Mouse (Mus musculus) midbrain, embryonic 12.5 days (tissue): ENCODE results near the gene Mgam. TPM values are rescaled to one million over a fixed set of nuclear protein-coding genes. Genes with fewer than 3 reads are reported as not detected.
"Not testable (repeated sequence)": the region's sequence is repeated elsewhere in the genome, so short reads cannot be mapped to it uniquely, and the experiment has no call there.

Experiments
- ATAC-seq: fragments of 200-750 bp; cut with Nextera tagmentation; 2 replicates; pipeline ENCODE4 v1.8.0; 2017; ENCODE audit warnings: low read depth, moderate TSS enrichment, moderate library complexity; ENCODE audit not compliant: low FRiP score
- H3K27ac ChIP-seq: fragments of 300-500 bp; sonication (generic); replicated peaks from 2 replicates; pipeline ENCODE4 v1.5.1; 2016; ENCODE audit warnings: mild to moderate bottlenecking
- H3K27me3 ChIP-seq: fragments of 300-500 bp; sonication (generic); 2 replicates; pipeline ENCODE4 v1.6.1; 2016; ENCODE audit warnings: mild to moderate bottlenecking
- H3K36me3 ChIP-seq: fragments of 300-500 bp; sonication (generic); 2 replicates; pipeline ENCODE4 v1.6.1; 2016
- H3K4me1 ChIP-seq: fragments of 300-500 bp; sonication (generic); 2 replicates; pipeline ENCODE4 v1.6.1; 2016
- H3K4me2 ChIP-seq: fragments of 300-500 bp; sonication (generic); replicated peaks from 2 replicates; pipeline ENCODE4 v1.6.1; 2016; ENCODE audit warnings: mild to moderate bottlenecking, moderate library complexity
- H3K4me3 ChIP-seq: fragments of 300-500 bp; sonication (generic); 2 replicates; pipeline ENCODE4 v1.5.1; 2016; ENCODE audit warnings: mild to moderate bottlenecking
- H3K9ac ChIP-seq: fragments of 300-500 bp; sonication (generic); replicated peaks from 2 replicates; pipeline ENCODE4 v1.6.1; 2016; ENCODE audit warnings: mild to moderate bottlenecking, moderate library complexity
- H3K9me3 ChIP-seq: fragments of 300-500 bp; sonication (generic); 2 replicates; pipeline ENCODE4 v1.6.1; 2016; ENCODE audit warnings: mild to moderate bottlenecking
- WGBS: fragments of 180-500 bp; shearing (Covaris S2); methylation state at CpG from one replicate; pipeline ENCODE4 v1.1.7; 2016; 5-methylcytosine and 5-hydroxymethylcytosine counted together
- polyA plus RNA-seq: library from polyadenylated mRNA; unstranded; fragments of >200 nt; fragmentation: Nextera tagmentation; extraction: Ambion mirVana; gene quantifications from 2 replicates; pipeline ENCODE4 v1.2.1, GENCODE M21; 2016

Gene Mgam
- polyA plus RNA-seq: not detected in 2 replicates

GRCm38 (mm10) chr6:40628406-40629000 lies at the start of gene Mgam:
Gene Mgam (plus strand): TSS chr6:40628831.
- Histone ChIP-seq H3K27ac (no peak within 1 kb of the TSS), H3K4me1 (no peaks in the 10 kb centered on the region), H3K27me3 (no peaks in the 10 kb centered on the region), H3K36me3 (no peaks in the 10 kb centered on the region), H3K4me3 (no peak within 1 kb of the TSS), H3K9ac (no peak within 1 kb of the TSS), H3K4me2 (no peak within 1 kb of the TSS), H3K9me3 (no peaks in the 10 kb centered on the region)
- 85% methylated on average over 8 of the region's 8 CpGs for WGBS
- no peak for ATAC-seq

GRCm38 (mm10) chr6:40584336-40584735 lies 44.3 kb upstream of the Mgam start:
- 94% methylated on average over 6 of the region's 6 CpGs for WGBS
- Histone ChIP-seq H3K27ac (no peak overlapping the region), H3K9me3 (no peaks in the 10 kb centered on the region), H3K36me3 (no peaks in the 10 kb centered on the region), H3K4me2 (no peak overlapping the region), H3K27me3 (no peaks in the 10 kb centered on the region), H3K4me3 (no peak overlapping the region), H3K9ac (no peak overlapping the region), H3K4me1 (no peaks in the 10 kb centered on the region)
- ATAC-seq: no peak

GRCm38 (mm10) chr6:40585645-40586044 lies 43.0 kb upstream of the Mgam start, which contains the start of gene Clec5a:
Gene Clec5a (minus strand): TSS chr6:40585821.
- Histone ChIP-seq H3K9ac (no peak within 1 kb of the TSS), H3K9me3 (no peaks in the 10 kb centered on the region), H3K4me2 (no peak within 1 kb of the TSS), H3K36me3 (no peaks in the 10 kb centered on the region), H3K27ac (no peak within 1 kb of the TSS), H3K27me3 (no peaks in the 10 kb centered on the region), H3K4me3 (no peak within 1 kb of the TSS), H3K4me1 (no peaks in the 10 kb centered on the region)
- ATAC-seq: no peak
- 86% methylated on average over 5 of the region's 5 CpGs for WGBS

DNA sequence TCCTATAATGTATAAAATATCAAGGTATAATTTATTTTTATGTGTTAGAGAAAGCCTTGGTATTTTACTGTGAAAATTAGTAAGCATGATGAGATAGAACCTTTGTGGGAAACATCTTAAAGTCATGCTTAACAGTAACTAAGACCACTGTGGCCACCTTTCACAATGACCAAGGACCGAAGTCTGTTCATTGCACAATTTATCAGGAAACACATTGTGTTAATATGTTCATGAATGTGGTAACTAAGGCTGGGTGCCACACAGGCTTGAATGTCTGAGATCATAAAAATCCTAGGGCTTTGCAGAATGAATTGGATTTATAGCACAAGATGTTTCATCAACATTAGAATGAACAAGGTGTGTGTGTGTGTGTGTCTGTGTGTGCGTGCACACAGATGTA lies 40.3 kb upstream of the Mgam start:
- Histone ChIP-seq H3K4me2 (no peak overlapping the region), H3K36me3 (no peaks in the 10 kb centered on the region), H3K9ac (no peak overlapping the region), H3K27ac (no peak overlapping the region), H3K9me3 (no peaks in the 10 kb centered on the region), H3K27me3 (no peaks in the 10 kb centered on the region), H3K4me1 (no peaks in the 10 kb centered on the region), H3K4me3 (no peak overlapping the region)
- ATAC-seq: no peak
- 91% methylated on average over 2 of the region's 2 CpGs for WGBS

DNA sequence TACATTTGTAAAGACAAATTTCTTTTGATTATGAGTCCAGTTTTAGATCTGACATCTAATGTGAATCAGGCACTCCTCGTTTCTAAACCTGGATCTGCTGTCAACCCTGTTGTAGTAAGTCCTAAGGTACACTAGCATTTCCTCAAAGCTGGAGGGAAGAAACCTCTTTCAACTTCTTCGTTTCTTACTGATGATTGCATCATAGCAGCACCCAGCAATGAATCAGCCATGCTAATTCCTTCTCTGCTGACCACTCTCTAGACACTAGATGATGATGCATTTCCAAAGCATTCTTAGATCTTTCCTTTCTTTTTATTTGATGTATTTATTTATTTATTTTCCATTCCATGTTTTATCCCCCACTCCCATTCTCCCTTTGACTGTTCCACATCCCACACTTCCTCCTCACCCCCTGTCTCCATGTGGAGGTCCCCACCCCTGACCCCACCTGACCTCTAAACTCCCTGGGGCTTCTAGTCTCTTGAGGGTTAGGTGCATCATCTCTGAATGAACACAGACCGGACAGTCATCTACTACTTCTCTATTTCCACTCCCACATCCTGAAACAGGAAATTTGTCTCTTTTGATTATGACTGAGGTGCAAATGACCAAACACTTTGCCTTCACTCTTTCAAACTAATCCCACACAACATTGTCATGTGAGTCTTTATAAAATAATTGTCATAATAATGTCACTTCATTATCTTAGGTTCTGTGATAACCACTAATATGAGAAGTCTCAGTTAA lies 33.7 kb upstream of the Mgam start:
- Histone ChIP-seq H3K27me3 (no peaks in the 10 kb centered on the region), H3K4me3 (no peak overlapping the region), H3K9me3 (no peaks in the 10 kb centered on the region), H3K4me1 (no peaks in the 10 kb centered on the region), H3K27ac (no peak overlapping the region), H3K4me2 (no peak overlapping the region), H3K9ac (no peak overlapping the region), H3K36me3 (no peaks in the 10 kb centered on the region)
- whole genome bisulfite sequencing: 76% methylated on average over 3 of the region's 3 CpGs
- ATAC-seq: no peak

GRCm38 (mm10) chr6:40598546-40598945 lies 30.1 kb upstream of the Mgam start:
- not testable (repeated sequence) for H3K4me3 ChIP-seq, H3K36me3 ChIP-seq, H3K4me1 ChIP-seq, H3K9ac ChIP-seq, H3K27me3 ChIP-seq, ATAC-seq, H3K9me3 ChIP-seq, H3K27ac ChIP-seq, H3K4me2 ChIP-seq
- WGBS: 29% methylated on average over 4 of the region's 4 CpGs

- Histone ChIP-seq H3K9me3 (no peaks in the 10 kb centered on the region), H3K4me2 (no peak overlapping the region), H3K27me3 (no peaks in the 10 kb centered on the region), H3K27ac (no peak overlapping the region), H3K36me3 (no peaks in the 10 kb centered on the region), H3K9ac (no peak overlapping the region), H3K4me3 (no peak overlapping the region), H3K4me1 (no peaks in the 10 kb centered on the region)
- no peak for ATAC-seq
Observed at GRCm38 (mm10) chr6:40607431-40607830, 21.2 kb upstream of the Mgam start.

- H3K9ac ChIP-seq: no peak overlapping the region
- H3K27me3 ChIP-seq: no peaks in the 10 kb centered on the region
- ATAC-seq: no peak
- no peaks in the 10 kb centered on the region for H3K4me1 ChIP-seq
- no peak overlapping the region for H3K4me3 ChIP-seq
- H3K27ac ChIP-seq: no peak overlapping the region
- WGBS: 83% methylated on average over 8 of the region's 8 CpGs
- no peaks in the 10 kb centered on the region for H3K36me3 ChIP-seq
- H3K4me2 ChIP-seq: no peak overlapping the region
- H3K9me3 ChIP-seq: no peaks in the 10 kb centered on the region
Observed at GRCm38 (mm10) chr6:40610244-40610643, 18.4 kb upstream of the Mgam start.

DNA sequence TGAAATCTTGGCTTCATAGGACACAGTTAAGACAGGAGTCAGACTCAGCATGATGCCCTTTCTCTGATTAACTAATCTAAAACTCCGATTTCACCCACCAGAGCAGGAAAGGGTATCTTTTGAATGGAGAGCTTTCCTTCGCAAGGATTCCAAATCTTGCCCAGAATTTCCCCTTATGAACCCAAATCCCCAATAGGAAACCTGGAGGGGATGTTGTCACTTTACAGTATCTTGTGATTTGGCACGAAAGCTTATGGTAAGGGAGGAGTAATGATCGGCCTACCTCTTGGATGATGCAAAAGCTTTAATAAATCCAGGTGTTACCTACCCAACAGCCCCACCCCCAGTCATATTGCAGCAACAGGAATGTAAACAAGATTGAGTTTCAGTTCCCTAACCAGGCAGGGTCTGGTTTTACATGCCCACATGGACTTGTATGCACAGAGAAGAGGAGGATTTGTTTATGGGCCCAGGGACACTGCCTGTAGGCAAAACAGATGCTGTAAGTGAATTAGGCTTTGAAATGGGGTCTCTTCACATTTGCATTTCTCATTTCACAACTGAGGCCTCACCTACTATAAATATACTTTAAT lies 15.3 kb upstream of the Mgam start, which contains the start of gene Tas2r138:
Gene Tas2r138 (minus strand): TSS at position 51 of the 593 bp plus-strand sequence.
- no peak for ATAC-seq
- H3K4me1 ChIP-seq: no peaks in the 10 kb centered on the region
- 90% methylated on average over 4 of the region's 4 CpGs for WGBS
- no peak within 1 kb of the TSS for H3K4me2 ChIP-seq
- no peaks in the 10 kb centered on the region for H3K9me3 ChIP-seq
- no peaks in the 10 kb centered on the region for H3K36me3 ChIP-seq
- no peak within 1 kb of the TSS for H3K27ac ChIP-seq
- H3K9ac ChIP-seq: no peak within 1 kb of the TSS
- H3K27me3 ChIP-seq: no peaks in the 10 kb centered on the region
- H3K4me3 ChIP-seq: no peak within 1 kb of the TSS

- Histone ChIP-seq H3K36me3 (no peaks in the 10 kb centered on the region), H3K4me2 (no peak overlapping the region), H3K27me3 (no peaks in the 10 kb centered on the region), H3K4me1 (no peaks in the 10 kb centered on the region), H3K4me3 (no peak overlapping the region), H3K9ac (no peak overlapping the region), H3K9me3 (no peaks in the 10 kb centered on the region), H3K27ac (no peak overlapping the region)
- WGBS: 26% methylated on average over 2 of the region's 2 CpGs
- no peak for ATAC-seq
Observed at GRCm38 (mm10) chr6:40617965-40618364, 10.7 kb upstream of the Mgam start.

DNA sequence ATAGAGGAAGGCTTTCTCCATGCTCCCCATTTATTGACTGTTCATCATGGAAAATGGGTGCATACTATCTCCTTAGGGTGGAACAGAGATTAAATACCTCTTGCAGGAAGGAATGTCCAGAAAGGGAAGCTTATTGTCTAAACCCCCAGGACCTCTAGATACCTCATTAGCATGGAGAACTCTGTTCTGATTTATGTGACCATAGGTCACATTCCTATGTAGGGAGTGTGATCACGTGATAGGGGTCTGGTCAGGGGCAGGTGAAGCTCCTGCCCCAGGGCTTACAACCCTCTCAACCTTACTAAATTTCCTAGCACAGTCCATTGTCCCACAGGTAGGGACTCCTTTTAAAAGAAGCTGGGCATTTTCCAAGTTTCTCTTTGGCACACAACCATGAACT lies 2.5 kb upstream of the Mgam start:
- H3K4me3 ChIP-seq: no peak overlapping the region
- H3K4me1 ChIP-seq: no peaks in the 10 kb centered on the region
- H3K27me3 ChIP-seq: no peaks in the 10 kb centered on the region
- no peak for ATAC-seq
- H3K9me3 ChIP-seq: no peaks in the 10 kb centered on the region
- H3K4me2 ChIP-seq: no peak overlapping the region
- H3K27ac ChIP-seq: no peak overlapping the region
- 63% methylated on average over 1 of the region's 1 CpGs for WGBS
- H3K36me3 ChIP-seq: no peaks in the 10 kb centered on the region
- H3K9ac ChIP-seq: no peak overlapping the region

GRCm38 (mm10) chr6:40634640-40635071 lies 6.0 kb downstream of the Mgam start:
- Histone ChIP-seq H3K27ac (no peak overlapping the region), H3K4me1 (no peaks in the 10 kb centered on the region), H3K9ac (no peak overlapping the region), H3K27me3 (no peaks in the 10 kb centered on the region), H3K36me3 (no peaks in the 10 kb centered on the region), H3K9me3 (no peaks in the 10 kb centered on the region), H3K4me2 (no peak overlapping the region), H3K4me3 (no peak overlapping the region)
- 77% methylated on average over 1 of the region's 1 CpGs for WGBS
- no peak for ATAC-seq
